Mouse (Mus musculus): ENCODE data around the gene Twf1.

Gene Twf1

GRCm38 (mm10) chr15:94571501-94571900, 18.2 kb downstream of the Twf1 start:
- no peak for DNase-seq

GRCm38 (mm10) chr15:94568496-94569182, 21.1 kb downstream of the Twf1 start:
- no peak for DNase-seq

DNA sequence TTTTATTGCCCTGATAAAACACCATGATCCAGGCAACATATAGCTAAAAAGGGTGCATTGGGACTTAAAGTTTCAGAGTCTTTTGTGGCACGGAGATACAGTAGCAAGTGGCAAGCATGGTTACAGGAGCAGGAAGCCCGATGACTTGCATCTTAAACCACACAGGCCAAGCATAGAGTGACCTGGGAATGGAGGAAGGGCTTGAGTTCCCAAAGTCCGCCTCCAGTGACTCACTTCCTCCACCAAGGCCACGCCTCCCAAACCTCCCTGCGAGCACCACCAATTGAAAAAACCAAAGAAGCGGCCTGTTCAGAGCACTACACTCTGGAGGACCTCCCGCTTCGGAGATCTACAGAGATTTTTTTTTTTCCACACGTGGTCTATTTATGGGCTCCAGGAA, 23.8 kb downstream of the Twf1 start:
- DNase-seq = no peak

GRCm38 (mm10) chr15:94564909-94565308, 24.8 kb downstream of the Twf1 start:
- no peak for DNase-seq

GRCm38 (mm10) chr15:94558895-94559656, 30.6 kb downstream of the Twf1 start:
- DNase-seq = no peak

GRCm38 (mm10) chr15:94557442-94557841, 32.2 kb downstream of the Twf1 start:
- peak; percentile 89 to 91 for DNase-seq

- DNase-seq = no peak
Observed at GRCm38 (mm10) chr15:94553536-94553935, 36.2 kb downstream of the Twf1 start.

GRCm38 (mm10) chr15:94544844-94545243, 44.8 kb downstream of the Twf1 start:
- DNase-seq = no peak

GRCm38 (mm10) chr15:94544052-94544636, 45.5 kb downstream of the Twf1 start:
- DNase-seq = no peak

GRCm38 (mm10) chr15:94543409-94544051, 46.2 kb downstream of the Twf1 start, which contains the start of the genes Pus7l and Irak4:
Gene Pus7l, minus strand, starts transcription at chr15:94543547.
Gene Irak4, plus strand, starts transcription at chr15:94543643.
- DNase-seq = peak; percentile 95 to 96

GRCm38 (mm10) chr15:94542567-94543408, 46.9 kb downstream of the Twf1 start:
- DNase-seq = no peak

- DNase-seq = no peak
Observed at GRCm38 (mm10) chr15:94539296-94539695, 50.4 kb downstream of the Twf1 start.

DNA sequence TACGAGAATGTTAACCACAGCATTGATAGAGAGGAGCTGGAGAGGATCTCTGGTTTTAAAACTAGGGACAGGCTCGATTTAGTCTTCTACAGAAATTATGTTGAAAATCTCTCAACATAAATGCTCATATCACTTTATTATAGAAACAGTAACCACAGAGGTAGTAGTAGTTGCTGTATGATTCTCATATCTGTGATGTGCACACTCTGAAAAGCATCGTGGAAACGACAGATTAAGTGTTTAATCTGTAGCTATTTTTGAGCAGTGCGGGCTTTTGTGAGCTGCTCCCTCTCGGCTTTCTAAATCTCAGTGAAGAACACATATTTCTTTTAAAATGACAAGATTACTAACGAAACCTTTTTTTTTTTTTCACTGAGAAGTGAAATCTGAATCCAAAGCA, 54.2 kb downstream of the Twf1 start:
- no peak for DNase-seq

DNA sequence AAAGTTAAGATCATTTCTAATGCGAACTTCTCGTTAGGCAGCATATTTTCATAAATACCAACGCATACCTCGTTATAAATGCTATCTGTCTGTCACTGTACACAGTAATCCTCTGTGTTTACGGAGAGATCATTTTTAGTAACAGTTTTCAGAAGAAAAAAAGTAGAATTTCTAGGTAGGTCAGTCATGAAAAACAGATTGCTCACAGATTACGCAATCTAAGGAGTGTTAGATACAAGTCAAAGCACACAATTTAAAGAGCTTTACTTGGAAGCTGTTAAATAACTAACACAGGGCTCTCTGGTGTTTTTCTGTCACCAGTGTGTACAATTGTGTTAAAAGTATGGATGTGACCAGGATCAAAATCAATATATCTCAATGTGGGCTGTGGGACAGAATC, 56.7 kb downstream of the Twf1 start:
- no peak for DNase-seq

DNA sequence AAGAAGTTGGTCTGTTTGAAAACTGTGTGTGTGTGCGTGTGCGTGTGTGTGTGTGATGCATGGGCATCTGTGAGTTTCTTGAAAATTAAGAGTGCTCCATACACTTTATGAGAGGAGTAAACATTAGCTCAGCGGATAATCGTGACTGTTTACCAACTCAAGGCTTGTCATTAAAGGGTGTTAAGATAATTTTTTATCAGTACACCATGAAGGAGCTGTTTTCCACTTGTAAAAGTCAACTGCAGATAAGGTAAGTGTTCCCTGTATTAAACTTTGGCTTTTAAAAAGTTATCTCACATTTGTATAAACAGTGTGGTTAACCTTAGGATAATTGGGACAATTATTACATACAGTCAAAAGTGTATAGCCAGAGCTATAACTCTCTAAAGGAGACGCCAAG, 57.4 kb downstream of the Twf1 start:
- DNase-seq = no peak

GRCm38 (mm10) chr15:94530519-94530918, 59.2 kb downstream of the Twf1 start:
- no peak for DNase-seq
